Mouse (Mus musculus) common myeloid progenitor, adult 5-6 weeks (primary cell): ENCODE results near the gene Mecom. TPM values are rescaled to one million over a fixed set of nuclear protein-coding genes. Genes with fewer than 3 reads are reported as not detected.

Experiments used
- ATAC-seq: replicated peaks from 2 replicates; pipeline ENCODE4 v1.8.0; 2016; ENCODE audit warnings: low read depth, mild to moderate bottlenecking, moderate TSS enrichment, inconsistent platforms; ENCODE audit not compliant: poor library complexity, severe bottlenecking
- total RNA-seq: library from RNA; stranded (forward); fragments of 200-1000, 187-1606 nt; gene quantifications from 2 replicates; pipeline ENCODE4 v1.2.3, GENCODE M21; 2017

Gene Mecom
- total RNA-seq, 1 experiment from 2014 or later, result 10.8 TPM

- no peak for ATAC-seq
Observed at GRCm38 (mm10) chr3:30284094-30284493, 263.7 kb downstream of the Mecom start.

- no peak for ATAC-seq
Observed at GRCm38 (mm10) chr3:30283562-30283961, 264.2 kb downstream of the Mecom start.

- ATAC-seq, result no peak
Observed at GRCm38 (mm10) chr3:30277569-30277968, 270.2 kb downstream of the Mecom start.

GRCm38 (mm10) chr3:30276099-30276498 is 271.7 kb downstream of the Mecom start:
- no peak for ATAC-seq

- no peak for ATAC-seq
Observed at GRCm38 (mm10) chr3:30269253-30269652, 278.6 kb downstream of the Mecom start.

- no peak for ATAC-seq
Observed at GRCm38 (mm10) chr3:30260945-30261344, 286.9 kb downstream of the Mecom start.

- ATAC-seq, result no peak
Observed at GRCm38 (mm10) chr3:30258421-30258820, 289.4 kb downstream of the Mecom start.

GRCm38 (mm10) chr3:30257776-30258175 is 290.0 kb downstream of the Mecom start:
- no peak for ATAC-seq

- ATAC-seq, result no peak
Observed at GRCm38 (mm10) chr3:30256896-30257295, 290.9 kb downstream of the Mecom start.

- no peak for ATAC-seq
Observed at GRCm38 (mm10) chr3:30255828-30256227, 292.0 kb downstream of the Mecom start.

- ATAC-seq, result no peak
Observed at GRCm38 (mm10) chr3:30254451-30254850, 293.4 kb downstream of the Mecom start.

GRCm38 (mm10) chr3:30253714-30254113 is 294.1 kb downstream of the Mecom start:
- no peak for ATAC-seq

- no peak for ATAC-seq
Observed at GRCm38 (mm10) chr3:30248656-30249384, 299.0 kb downstream of the Mecom start.

- no peak for ATAC-seq
Observed at GRCm38 (mm10) chr3:30247256-30247655, 300.6 kb downstream of the Mecom start.

GRCm38 (mm10) chr3:30246431-30247041 is 301.3 kb downstream of the Mecom start:
- ATAC-seq, result peak; percentile 74

- no peak for ATAC-seq
Observed at GRCm38 (mm10) chr3:30245950-30246349, 301.9 kb downstream of the Mecom start.

- no peak for ATAC-seq
Observed at GRCm38 (mm10) chr3:30244401-30244871, 303.4 kb downstream of the Mecom start.

GRCm38 (mm10) chr3:30243776-30244275 is 304.0 kb downstream of the Mecom start:
- ATAC-seq, result no peak

- peak; percentile 88 for ATAC-seq
Observed at GRCm38 (mm10) chr3:30239416-30239815, 308.4 kb downstream of the Mecom start.

- ATAC-seq, result no peak; the same call in 1 of the 2 replicates
Observed at GRCm38 (mm10) chr3:30237493-30237892, 310.3 kb downstream of the Mecom start.

GRCm38 (mm10) chr3:30234018-30234417 is 313.8 kb downstream of the Mecom start:
- peak; percentile 94 for ATAC-seq
